Mouse (Mus musculus): ENCODE data around the gene Tbc1d4. TPM values are rescaled to one million over a fixed set of nuclear protein-coding genes. Genes with fewer than 3 reads are reported as not detected.
A peak's percentile ranks its signal among the peaks of the same experiment; 100 is the strongest.

Gene Tbc1d4
- total and polyA plus RNA-seq, 2 experiments: 0.82 to 3.2 TPM

DNA sequence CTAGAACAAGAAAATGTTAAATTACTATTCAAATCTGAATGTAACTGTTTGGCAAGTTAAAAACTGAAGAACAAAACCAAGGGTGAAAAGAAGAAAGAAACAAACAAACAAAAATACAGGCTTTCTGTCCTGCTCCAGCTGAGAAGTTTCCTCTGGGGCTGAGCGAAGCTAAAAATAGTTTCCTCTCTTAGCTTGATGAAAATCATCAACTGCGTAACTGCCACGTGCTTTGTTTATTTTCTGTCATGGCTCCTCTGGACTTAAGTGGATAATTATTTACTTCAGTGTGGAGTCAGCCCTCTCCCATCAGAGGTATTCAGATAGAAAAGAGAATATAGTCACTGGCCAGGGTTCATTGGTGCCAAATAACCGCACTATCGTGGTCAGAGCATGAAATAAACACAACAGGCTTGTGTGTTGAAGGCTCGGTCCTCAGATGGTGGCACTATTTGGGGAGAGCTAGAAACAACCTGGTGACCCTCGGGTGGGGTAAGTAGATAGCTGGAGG lies 35.8 kb downstream of the Tbc1d4 start:
- Histone ChIP-seq H3K27me3 (ENCODE audit: control insufficient read depth, insufficient read depth, low read length) (no peaks in the 10 kb centered on the region), H3K27ac (replicated peaks; ENCODE audit: insufficient read depth, low read depth, low read length) (no peak overlapping the region), H3K36me3 (ENCODE audit: control insufficient read depth, insufficient read depth, low read length) (no peaks in the 10 kb centered on the region), H3K79me2 (ENCODE audit: control insufficient read depth, insufficient read depth, low read length) (no peaks in the 10 kb centered on the region), H3K9ac (ENCODE audit: low read depth, low read length) (no peak overlapping the region), H3K4me1 (ENCODE audit: control insufficient read depth, insufficient read depth, low read length) (no peaks in the 10 kb centered on the region), H3K4me3 (ENCODE audit: insufficient read depth, low read depth, low read length) (no peak overlapping the region)
- TF ChIP-seq CTCF (IDR thresholded peaks at IDR 0.05; ENCODE audit: low read depth, low read length) (no peak), POLR2A (IDR thresholded peaks at IDR 0.05; ENCODE audit: extremely low read depth, insufficient read depth, low read length) (no peak)
- WGBS: 63% methylated on average over 7 of the region's 7 CpGs
- no peak for DNase-seq (ENCODE audit: extremely low read depth, low read depth, low spot score)

DNA sequence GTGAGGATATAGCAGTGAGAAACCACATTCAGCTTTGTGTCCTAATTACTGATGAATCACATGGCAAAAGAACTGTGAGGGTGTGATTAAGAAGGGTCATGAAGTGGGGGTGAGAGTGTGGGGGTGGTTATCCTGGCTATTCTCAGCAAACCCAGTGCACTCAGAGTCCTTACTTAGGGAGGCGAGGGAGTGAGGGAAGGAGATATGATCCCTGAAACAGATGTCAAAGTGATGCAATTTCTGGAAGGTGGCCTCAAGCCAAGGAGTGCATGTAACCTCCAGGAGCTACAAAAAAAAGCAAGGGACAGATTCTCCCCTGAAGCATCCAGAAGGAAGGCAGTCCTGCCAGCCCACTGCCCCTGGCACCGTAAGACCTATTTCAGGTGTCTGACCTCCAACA lies 40.2 kb downstream of the Tbc1d4 start:
- Histone ChIP-seq H3K36me3 (ENCODE audit: control insufficient read depth, insufficient read depth, low read length) (no peaks in the 10 kb centered on the region), H3K27me3 (ENCODE audit: control insufficient read depth, insufficient read depth, low read length) (no peaks in the 10 kb centered on the region), H3K79me2 (ENCODE audit: control insufficient read depth, insufficient read depth, low read length) (no peaks in the 10 kb centered on the region), H3K9ac (ENCODE audit: low read depth, low read length) (no peak overlapping the region), H3K27ac (replicated peaks; ENCODE audit: insufficient read depth, low read depth, low read length) (no peak overlapping the region), H3K4me1 (ENCODE audit: control insufficient read depth, insufficient read depth, low read length) (no peaks in the 10 kb centered on the region), H3K4me3 (ENCODE audit: insufficient read depth, low read depth, low read length) (no peak overlapping the region)
- WGBS: 84% methylated on average over 2 of the region's 2 CpGs
- peak; percentile 19 for DNase-seq (ENCODE audit: extremely low read depth, low read depth, low spot score)
- TF ChIP-seq POLR2A (IDR thresholded peaks at IDR 0.05; ENCODE audit: extremely low read depth, insufficient read depth, low read length): no peak
- TF ChIP-seq CTCF (IDR thresholded peaks at IDR 0.05; ENCODE audit: low read depth, low read length): no peak

DNA sequence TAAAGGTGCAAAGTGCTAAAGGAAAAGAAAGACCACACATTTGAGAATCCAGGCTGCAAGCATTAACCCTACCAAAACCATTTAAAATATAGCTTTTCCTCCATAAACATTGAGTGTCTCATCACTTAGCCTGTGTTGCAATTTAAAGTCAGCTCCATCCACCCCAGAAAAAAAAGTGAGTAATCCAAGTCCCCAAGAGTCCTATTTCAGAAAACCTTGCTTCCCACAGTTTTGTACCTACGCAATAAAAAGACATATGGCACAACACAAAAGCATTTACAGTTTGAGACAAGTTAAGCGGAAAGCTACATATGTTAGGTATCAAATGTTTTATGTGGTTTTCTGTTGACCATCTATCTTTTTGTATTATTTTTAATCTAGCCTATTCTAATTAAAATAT lies 42.3 kb downstream of the Tbc1d4 start:
- 97% methylated on average over 2 of the region's 2 CpGs for WGBS
- no peaks in the 10 kb centered on the region for H3K4me1 ChIP-seq (ENCODE audit: control insufficient read depth, insufficient read depth, low read length)
- H3K9ac ChIP-seq (ENCODE audit: low read depth, low read length): no peak overlapping the region
- no peaks in the 10 kb centered on the region for H3K36me3 ChIP-seq (ENCODE audit: control insufficient read depth, insufficient read depth, low read length)
- DNase-seq (ENCODE audit: extremely low read depth, low read depth, low spot score): no peak
- TF ChIP-seq POLR2A (IDR thresholded peaks at IDR 0.05; ENCODE audit: extremely low read depth, insufficient read depth, low read length): no peak
- TF ChIP-seq CTCF (IDR thresholded peaks at IDR 0.05; ENCODE audit: low read depth, low read length): no peak
- no peaks in the 10 kb centered on the region for H3K79me2 ChIP-seq (ENCODE audit: control insufficient read depth, insufficient read depth, low read length)
- H3K27ac ChIP-seq (replicated peaks; ENCODE audit: insufficient read depth, low read depth, low read length): no peak overlapping the region
- no peak overlapping the region for H3K4me3 ChIP-seq (ENCODE audit: insufficient read depth, low read depth, low read length)
- H3K27me3 ChIP-seq (ENCODE audit: control insufficient read depth, insufficient read depth, low read length): no peaks in the 10 kb centered on the region

DNA sequence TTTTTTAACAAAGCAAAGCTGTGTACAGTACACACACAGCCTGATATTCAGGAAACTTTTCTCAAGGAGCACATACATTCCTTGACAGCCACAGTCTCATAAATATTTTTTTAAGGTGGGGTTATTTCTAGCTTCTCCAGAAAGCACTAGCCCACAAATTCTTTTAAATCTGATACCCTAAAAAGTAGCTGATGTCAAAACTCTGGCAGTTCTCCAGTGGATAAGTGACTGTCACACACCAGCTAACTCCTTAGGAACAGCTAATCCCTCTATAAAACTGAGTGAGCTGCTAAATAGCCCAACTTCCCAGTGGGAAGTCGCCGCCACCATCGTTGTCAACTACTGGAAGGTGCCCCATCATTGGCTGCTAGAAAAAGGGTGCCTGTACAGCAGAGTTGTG lies 43.3 kb downstream of the Tbc1d4 start:
- no peaks in the 10 kb centered on the region for H3K79me2 ChIP-seq (ENCODE audit: control insufficient read depth, insufficient read depth, low read length)
- no peak for DNase-seq (ENCODE audit: extremely low read depth, low read depth, low spot score)
- no peaks in the 10 kb centered on the region for H3K27me3 ChIP-seq (ENCODE audit: control insufficient read depth, insufficient read depth, low read length)
- no peaks in the 10 kb centered on the region for H3K4me1 ChIP-seq (ENCODE audit: control insufficient read depth, insufficient read depth, low read length)
- no peaks in the 10 kb centered on the region for H3K36me3 ChIP-seq (ENCODE audit: control insufficient read depth, insufficient read depth, low read length)
- no peak overlapping the region for H3K27ac ChIP-seq (replicated peaks; ENCODE audit: insufficient read depth, low read depth, low read length)
- TF ChIP-seq CTCF (IDR thresholded peaks at IDR 0.05; ENCODE audit: low read depth, low read length) (no peak), POLR2A (IDR thresholded peaks at IDR 0.05; ENCODE audit: extremely low read depth, insufficient read depth, low read length) (no peak)
- no peak overlapping the region for H3K9ac ChIP-seq (ENCODE audit: low read depth, low read length)
- H3K4me3 ChIP-seq (ENCODE audit: insufficient read depth, low read depth, low read length): no peak overlapping the region
- WGBS: 72% methylated on average over 3 of the region's 3 CpGs

DNA sequence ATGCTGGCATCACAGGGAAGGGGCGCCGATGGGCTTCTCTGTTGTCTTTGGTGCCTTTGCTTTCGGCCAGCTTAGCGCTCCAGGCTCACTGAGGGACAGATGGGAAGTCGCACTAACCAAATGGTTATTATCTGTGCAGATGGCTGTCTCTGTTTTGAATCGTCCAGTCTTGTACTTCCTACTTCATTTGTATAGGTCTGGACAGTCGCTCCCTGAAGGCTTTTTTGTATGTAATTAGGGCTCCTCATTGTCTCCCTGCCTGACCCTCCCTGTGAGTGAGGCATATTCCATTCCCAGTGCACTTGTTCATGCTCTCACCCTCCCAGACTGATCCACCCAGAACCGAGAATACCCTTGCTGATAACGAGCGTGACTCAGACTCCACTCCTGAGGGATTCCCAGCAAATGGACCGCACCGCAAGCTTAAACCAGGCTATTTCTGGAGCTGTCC lies 47.7 kb downstream of the Tbc1d4 start:
- DNase-seq (ENCODE audit: extremely low read depth, low read depth, low spot score): no peak
- Histone ChIP-seq H3K79me2 (ENCODE audit: control insufficient read depth, insufficient read depth, low read length) (peaks cover 3% of the 10 kb centered on the region; the same call in 1 of the 2 replicates), H3K9ac (ENCODE audit: low read depth, low read length) (no peak overlapping the region), H3K27me3 (ENCODE audit: control insufficient read depth, insufficient read depth, low read length) (0 out of 2 replicates have a peak, but pooled peaks cover 2% of the 10 kb centered on the region), H3K27ac (replicated peaks; ENCODE audit: insufficient read depth, low read depth, low read length) (no peak overlapping the region), H3K36me3 (ENCODE audit: control insufficient read depth, insufficient read depth, low read length) (no peaks in the 10 kb centered on the region), H3K4me1 (ENCODE audit: control insufficient read depth, insufficient read depth, low read length) (no peaks in the 10 kb centered on the region), H3K4me3 (ENCODE audit: insufficient read depth, low read depth, low read length) (no peak overlapping the region)
- TF ChIP-seq POLR2A (IDR thresholded peaks at IDR 0.05; ENCODE audit: extremely low read depth, insufficient read depth, low read length): no peak
- TF ChIP-seq CTCF (IDR thresholded peaks at IDR 0.05; ENCODE audit: low read depth, low read length): no peak
- WGBS: 70% methylated on average over 12 of the region's 12 CpGs

DNA sequence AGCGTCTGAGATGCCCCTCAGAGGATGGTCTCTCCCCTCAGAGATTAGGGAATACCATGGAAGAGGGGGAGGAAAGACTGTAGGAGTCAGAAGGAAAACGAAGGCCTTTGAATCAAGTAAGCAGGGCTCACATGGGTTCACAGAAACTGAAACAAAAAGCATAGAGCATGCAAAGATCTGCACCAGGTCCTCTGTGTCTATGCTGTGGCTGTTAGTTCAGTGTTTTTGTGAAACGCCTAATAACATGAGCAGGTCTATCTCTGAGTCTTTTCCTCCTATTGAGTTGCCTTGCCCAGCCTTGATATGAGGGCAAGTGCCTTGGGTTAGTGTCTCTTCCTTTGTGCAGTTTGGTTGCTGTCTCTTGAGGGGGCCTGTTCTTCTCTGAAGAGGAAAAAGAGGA lies 49.5 kb downstream of the Tbc1d4 start:
- Histone ChIP-seq H3K79me2 (ENCODE audit: control insufficient read depth, insufficient read depth, low read length) (peaks cover 3% of the 10 kb centered on the region; the same call in 1 of the 2 replicates), H3K4me1 (ENCODE audit: control insufficient read depth, insufficient read depth, low read length) (no peaks in the 10 kb centered on the region), H3K4me3 (ENCODE audit: insufficient read depth, low read depth, low read length) (no peak overlapping the region), H3K9ac (ENCODE audit: low read depth, low read length) (no peak overlapping the region), H3K27ac (replicated peaks; ENCODE audit: insufficient read depth, low read depth, low read length) (0 out of 2 replicates have a peak overlapping the region, but pooled peaks have one; percentile 58), H3K27me3 (ENCODE audit: control insufficient read depth, insufficient read depth, low read length) (0 out of 2 replicates have a peak, but pooled peaks cover 2% of the 10 kb centered on the region), H3K36me3 (ENCODE audit: control insufficient read depth, insufficient read depth, low read length) (no peaks in the 10 kb centered on the region)
- DNase-seq (ENCODE audit: extremely low read depth, low read depth, low spot score): no peak
- TF ChIP-seq CTCF (IDR thresholded peaks at IDR 0.05; ENCODE audit: low read depth, low read length): no peak
- no peak for TF ChIP-seq POLR2A (IDR thresholded peaks at IDR 0.05; ENCODE audit: extremely low read depth, insufficient read depth, low read length)
- 64% methylated on average over 3 of the region's 3 CpGs for WGBS
